Mouse (Mus musculus) inflammation-experienced regulatory T-cells (primary cell): ENCODE data around the gene Ier2. TPM values are rescaled to one million over a fixed set of nuclear protein-coding genes. Genes with fewer than 3 reads are reported as not detected.

Experiments
- polyA plus RNA-seq, 2 experiments: library from polyadenylated mRNA; unstranded; fragments of 100-300 nt; shearing (Covaris generic); gene quantifications; one replicate each; pipeline ENCODE4 v1.2.1; 2017

Ier2 gene
- 100 to 1,000 TPM; 229 to 407 TPM for polyA plus RNA-seq

GRCm38 (mm10) chr8:84662581-84663065, at the start of gene Ier2:
TSS of gene Ier2 (minus strand) at chr8:84662852.

GRCm38 (mm10) chr8:84700941-84701911, 38.6 kb upstream of the Ier2 start, which contains the start of gene Lyl1:
TSS of gene Lyl1 (plus strand) at chr8:84701457.

GRCm38 (mm10) chr8:84687705-84688100, 25.1 kb upstream of the Ier2 start, which contains the start of gene Nacc1:
TSS of gene Nacc1 (minus strand) at chr8:84687862.

GRCm38 (mm10) chr8:84686191-84687002, 23.7 kb upstream of the Ier2 start, which contains the start of gene Trmt1:
TSS of gene Trmt1 (plus strand) at chr8:84686307.

Other genes starting within 250 kb of the Ier2 start
- 10 to 100 TPM; 48.9 to 77.3 TPM for gene Trmt1, start 23.5 kb upstream of the Ier2 start, polyA plus RNA-seq
- gene Nacc1, start 25.0 kb upstream of the Ier2 start, polyA plus RNA-seq, result 10 to 100 TPM; 14.8 to 15.3 TPM
- gene Lyl1, start 38.6 kb upstream of the Ier2 start, polyA plus RNA-seq, result under 1 TPM; 0.20 to 0.56 TPM
- gene G430095P16Rik, start 60.2 kb upstream of the Ier2 start, polyA plus RNA-seq, result 10 to 100 TPM; 15.8 to 26.4 TPM
- 1 to 10 TPM; 5.7 to 9.1 TPM for gene Nfix, start 137.5 kb upstream of the Ier2 start, polyA plus RNA-seq
- 1 to 10 TPM; 6.6 to 7.9 TPM for gene Dand5, start 160.0 kb upstream of the Ier2 start, polyA plus RNA-seq
- gene Gadd45gip1, start 168.7 kb upstream of the Ier2 start, polyA plus RNA-seq, result 10 to 100 TPM; 27.3 to 37.8 TPM
- 100 to 1,000 TPM; 152 to 202 TPM for gene Rad23a, start 177.8 kb upstream of the Ier2 start, polyA plus RNA-seq
- gene Calr, start 184.1 kb upstream of the Ier2 start, polyA plus RNA-seq, result 100 to 1,000 TPM; 454 to 486 TPM
- gene Farsa, start 194.1 kb upstream of the Ier2 start, polyA plus RNA-seq, result 100 to 1,000 TPM in 1 of 2 experiments, 10 to 100 TPM in 1; 87.0 to 103 TPM
- gene Syce2, start 209.3 kb upstream of the Ier2 start, polyA plus RNA-seq, result 1 to 10 TPM; 3.8 to 4.9 TPM
- gene Gcdh, start 231.1 kb upstream of the Ier2 start, polyA plus RNA-seq, result 10 to 100 TPM; 34.2 to 47.8 TPM
- under 1 TPM in 1 of 2 experiments, not detected in 1; 0.43 TPM for gene Klf1, start 239.1 kb upstream of the Ier2 start, polyA plus RNA-seq
- gene Dnase2a, start 245.7 kb upstream of the Ier2 start, polyA plus RNA-seq, result 10 to 100 TPM; 12.8 to 18.4 TPM